Comparison of ENCODE assay signal across 16 mouse cellular contexts in the genomic region with DNA sequence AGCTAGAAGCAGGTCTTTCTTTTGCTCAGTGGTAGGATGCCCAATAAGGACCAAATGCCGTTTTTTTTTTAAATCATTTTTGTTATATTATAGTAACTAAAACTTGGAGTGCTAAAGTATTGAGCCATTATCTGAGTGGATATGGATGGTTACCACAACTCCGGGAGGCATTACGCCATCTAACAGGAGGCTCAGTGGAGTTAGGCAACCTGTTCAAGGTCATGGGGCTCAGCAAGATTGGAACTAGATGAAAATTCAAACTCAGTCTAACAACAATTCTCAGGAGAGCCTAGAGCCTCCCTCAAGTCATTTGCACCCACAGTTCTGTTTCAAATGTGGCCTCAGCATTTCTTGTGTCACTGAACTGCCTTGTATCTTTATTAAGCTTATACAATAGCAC. TPM values are rescaled to one million over a fixed set of nuclear protein-coding genes. Genes with fewer than 3 reads are reported as not detected.
"Had no signal": no experiment of that assay in that cellular context is flagged by ENCODE, and none has a peak within 500 bp of the region (broad histone marks: within the 10 kb centered on the region; RNA-seq: fewer than 3 reads in every experiment).

No protein-coding gene starts in this region.

- ATAC-seq: midbrain, embryonic 16.5 days had no signal

- H3K9me3 ChIP-seq: limb, embryonic 15.5 days; liver, embryonic 15.5 days; midbrain, embryonic 12.5 days had no signal

- H3K9ac ChIP-seq: limb, embryonic 15.5 days; liver, embryonic 15.5 days; lung, embryonic 14.5 days; midbrain, embryonic 12.5 days had no signal

- DNase-seq: layer of hippocampus, adult 9-11 months; layer of hippocampus, postnatal 36 days; lung, postnatal 14 days; right cerebral cortex, postnatal 25 days; thymus, adult 18-20 months; thymus, postnatal 25 days had no signal

- H3K27ac ChIP-seq: limb, embryonic 15.5 days; liver, embryonic 15.5 days; midbrain, embryonic 12.5 days had no signal

- H3K27me3 ChIP-seq: limb, embryonic 15.5 days; midbrain, embryonic 12.5 days had no signal

- H3K36me3 ChIP-seq: limb, embryonic 15.5 days; liver, embryonic 15.5 days; midbrain, embryonic 12.5 days had no signal

- H3K4me2 ChIP-seq: limb, embryonic 15.5 days; liver, embryonic 15.5 days; lung, embryonic 14.5 days; midbrain, embryonic 12.5 days had no signal

- H3K4me3 ChIP-seq: limb, embryonic 15.5 days; liver, embryonic 15.5 days; midbrain, embryonic 12.5 days had no signal

RNA-seq across cellular contexts. Expression of a gene that starts 12.9 kb away (rescaled TPM):
- total RNA-seq: layer of hippocampus, adult 18-20 months; layer of hippocampus, postnatal 36 days; left cerebral cortex, adult 8-10 months; megakaryocyte-erythroid progenitor cell, adult 5-6 weeks had no signal
- polyA plus RNA-seq: limb, embryonic 11.5 days; midbrain, embryonic 12.5 days; neural tube, embryonic 14.5 days had no signal
